Mouse (Mus musculus) midbrain, embryonic 15.5 days (tissue): ENCODE results near the gene Map4. TPM values are rescaled to one million over a fixed set of nuclear protein-coding genes. Genes with fewer than 3 reads are reported as not detected.
"Not testable (repeated sequence)": the region's sequence is repeated elsewhere in the genome, so short reads cannot be mapped to it uniquely, and the experiment has no call there.

Source experiments
- ATAC-seq: fragments of 200-750 bp; cut with Nextera tagmentation; replicated peaks from 2 replicates; pipeline ENCODE4 v1.8.0; 2017; ENCODE audit warnings: moderate TSS enrichment
- H3K27ac ChIP-seq: fragments of 300-500 bp; sonication (generic); 2 replicates; pipeline ENCODE4 v1.5.1; 2015; ENCODE audit warnings: mild to moderate bottlenecking, inconsistent platforms
- H3K27me3 ChIP-seq: fragments of 300-500 bp; sonication (generic); replicated peaks from 2 replicates; pipeline ENCODE4 v1.6.1; 2015; ENCODE audit warnings: inconsistent platforms
- H3K36me3 ChIP-seq: fragments of 300-500 bp; sonication (generic); replicated peaks from 2 replicates; pipeline ENCODE4 v1.6.1; 2015; ENCODE audit warnings: inconsistent platforms
- H3K4me1 ChIP-seq: fragments of 300-500 bp; sonication (generic); 2 replicates; pipeline ENCODE4 v1.6.1; 2015; ENCODE audit warnings: inconsistent platforms
- H3K4me2 ChIP-seq: fragments of 300-500 bp; sonication (generic); 2 replicates; pipeline ENCODE4 v1.6.1; 2015; ENCODE audit warnings: inconsistent platforms, mild to moderate bottlenecking, moderate library complexity
- H3K4me3 ChIP-seq: fragments of 300-500 bp; sonication (generic); 2 replicates; pipeline ENCODE4 v1.5.1; 2015; ENCODE audit warnings: mild to moderate bottlenecking, inconsistent platforms
- H3K9ac ChIP-seq: fragments of 300-500 bp; sonication (generic); 2 replicates; pipeline ENCODE4 v1.6.1; 2015; ENCODE audit warnings: mild to moderate bottlenecking, inconsistent platforms
- H3K9me3 ChIP-seq: fragments of 300-500 bp; sonication (generic); 2 replicates; pipeline ENCODE4 v1.6.1; 2016; ENCODE audit warnings: inconsistent platforms
- WGBS: fragments of 180-500 bp; shearing (Covaris S2); methylation state at CpG from one replicate; pipeline ENCODE4 v1.1.7; 2015; ENCODE audit warnings: mixed read lengths; 5-methylcytosine and 5-hydroxymethylcytosine counted together
- polyA plus RNA-seq: library from polyadenylated mRNA; unstranded; fragments of >200 nt; fragmentation: Nextera tagmentation; extraction: Ambion mirVana; gene quantifications from 2 replicates; pipeline ENCODE4 v1.2.1, GENCODE M21; 2015

Map4 gene
- polyA plus RNA-seq, 1 experiment from 2014 or later: 181 TPM

- 26% methylated on average over 3 of the region's 3 CpGs for WGBS
- H3K27me3 ChIP-seq: no peaks in the 10 kb centered on the region
- H3K36me3 ChIP-seq: no peaks in the 10 kb centered on the region
- H3K4me1 ChIP-seq: peaks cover 54% of the 10 kb centered on the region
- peak overlapping the region; percentile 42 for H3K4me3 ChIP-seq
- peak overlapping the region; percentile 46 for H3K9ac ChIP-seq
- ATAC-seq: no peak
- H3K4me2 ChIP-seq: peak overlapping the region; percentile 55
- no peaks in the 10 kb centered on the region for H3K9me3 ChIP-seq
- peak overlapping the region; percentile 91 for H3K27ac ChIP-seq
These were observed 123.5 kb downstream of the Map4 start for GRCm38 (mm10) chr9:110054781-110055180.

GRCm38 (mm10) chr9:110057200-110057599, 125.9 kb downstream of the Map4 start:
- Histone ChIP-seq H3K36me3 (no peaks in the 10 kb centered on the region), H3K27me3 (no peaks in the 10 kb centered on the region), H3K9me3 (no peaks in the 10 kb centered on the region), H3K4me1 (peaks cover 47% of the 10 kb centered on the region), H3K9ac (no peak overlapping the region), H3K27ac (no peak overlapping the region), H3K4me3 (no peak overlapping the region), H3K4me2 (no peak overlapping the region)
- 96% methylated on average over 1 of the region's 1 CpGs for WGBS
- no peak for ATAC-seq

DNA sequence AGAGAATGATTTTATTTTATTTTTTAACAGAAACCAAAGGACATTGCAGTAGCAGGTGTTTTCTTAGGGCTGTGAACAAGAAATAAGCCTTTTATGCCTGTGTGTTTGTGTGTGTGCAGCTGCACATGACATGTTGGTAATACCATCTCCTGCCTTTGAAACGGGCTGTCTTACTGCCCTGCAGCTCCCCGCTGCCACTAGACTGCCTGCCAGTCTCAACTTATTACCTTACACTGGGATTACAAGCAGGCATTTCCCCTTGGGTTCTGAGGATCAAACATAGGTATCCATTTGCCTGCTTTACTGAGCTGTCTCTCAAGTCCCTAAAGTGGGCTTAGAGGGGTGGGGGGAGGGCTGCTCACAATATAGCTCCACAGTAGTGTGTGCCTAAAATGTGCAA, 129.5 kb downstream of the Map4 start:
- Histone ChIP-seq H3K9ac (no peak overlapping the region), H3K9me3 (no peaks in the 10 kb centered on the region), H3K36me3 (0 out of 2 replicates have a peak, but pooled peaks cover 2% of the 10 kb centered on the region), H3K4me3 (no peak overlapping the region), H3K27ac (no peak overlapping the region), H3K4me2 (no peak overlapping the region), H3K4me1 (peaks cover 16% of the 10 kb centered on the region), H3K27me3 (no peaks in the 10 kb centered on the region)
- WGBS: 18% methylated on average over 2 of the region's 2 CpGs
- ATAC-seq: no peak

DNA sequence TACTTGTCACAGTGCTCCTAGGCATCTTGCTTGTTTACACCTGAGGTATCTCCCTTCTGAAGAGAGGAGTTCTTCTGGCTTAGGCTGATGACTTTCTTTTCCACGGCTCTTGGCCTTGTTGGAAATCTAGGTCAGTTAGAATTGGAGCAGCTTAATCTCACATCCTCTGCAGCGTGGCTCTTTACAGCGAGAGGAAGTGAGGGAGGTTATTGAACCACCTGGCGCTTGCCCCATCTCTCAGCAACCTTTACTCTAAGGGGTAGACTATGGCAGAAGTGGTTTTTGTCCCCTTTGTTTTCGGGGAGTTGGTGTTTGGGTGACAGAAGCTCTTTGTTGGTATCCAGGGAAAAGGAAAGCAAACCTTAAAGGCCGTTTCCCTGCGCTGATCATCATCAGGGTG, 131.1 kb downstream of the Map4 start:
- Histone ChIP-seq H3K36me3 (peaks cover 5% of the 10 kb centered on the region; the same call in 1 of the 2 replicates), H3K9ac (no peak overlapping the region), H3K27me3 (no peaks in the 10 kb centered on the region), H3K27ac (no peak overlapping the region), H3K4me3 (no peak overlapping the region), H3K4me2 (no peak overlapping the region), H3K4me1 (peaks cover 10% of the 10 kb centered on the region), H3K9me3 (no peaks in the 10 kb centered on the region)
- ATAC-seq: no peak
- WGBS: 74% methylated on average over 7 of the region's 7 CpGs

DNA sequence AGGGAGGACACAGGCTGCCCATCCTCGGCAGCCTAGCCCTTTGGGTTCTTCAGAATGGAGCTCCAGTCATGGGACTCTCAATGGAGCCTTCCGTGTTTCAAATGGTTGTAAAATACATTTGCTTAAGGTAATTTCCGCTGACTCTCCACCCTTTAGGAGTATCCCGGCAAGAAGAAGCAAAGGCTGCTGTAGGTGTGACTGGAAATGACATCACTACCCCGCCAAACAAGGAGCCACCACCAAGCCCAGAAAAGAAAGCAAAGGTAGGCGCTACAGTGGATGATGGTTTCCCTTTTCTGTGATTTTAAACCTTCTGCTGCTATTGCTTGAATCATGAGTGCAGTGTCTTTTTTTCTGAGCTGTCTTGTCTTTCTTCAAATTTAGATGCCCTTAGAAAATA, 131.6 kb downstream of the Map4 start:
- no peaks in the 10 kb centered on the region for H3K27me3 ChIP-seq
- 89% methylated on average over 6 of the region's 6 CpGs for WGBS
- no peak overlapping the region for H3K4me3 ChIP-seq
- H3K4me1 ChIP-seq: peaks cover 6% of the 10 kb centered on the region; the same call in 1 of the 2 replicates
- H3K27ac ChIP-seq: no peak overlapping the region
- H3K36me3 ChIP-seq: peaks cover 9% of the 10 kb centered on the region
- ATAC-seq: no peak
- H3K4me2 ChIP-seq: no peak overlapping the region
- H3K9me3 ChIP-seq: no peaks in the 10 kb centered on the region
- no peak overlapping the region for H3K9ac ChIP-seq

GRCm38 (mm10) chr9:110064641-110065040, 133.4 kb downstream of the Map4 start:
- no peak overlapping the region for H3K9ac ChIP-seq
- no peak overlapping the region for H3K4me3 ChIP-seq
- H3K4me1 ChIP-seq: peaks cover 3% of the 10 kb centered on the region; the same call in 1 of the 2 replicates
- no peak overlapping the region for H3K4me2 ChIP-seq
- no peaks in the 10 kb centered on the region for H3K27me3 ChIP-seq
- no peak for ATAC-seq
- peaks cover 15% of the 10 kb centered on the region for H3K36me3 ChIP-seq
- H3K9me3 ChIP-seq: no peaks in the 10 kb centered on the region
- no peak overlapping the region for H3K27ac ChIP-seq

GRCm38 (mm10) chr9:110068745-110069144, 137.5 kb downstream of the Map4 start:
- Histone ChIP-seq H3K9me3 (no peaks in the 10 kb centered on the region), H3K27me3 (no peaks in the 10 kb centered on the region), H3K4me1 (no peaks in the 10 kb centered on the region), H3K27ac (no peak overlapping the region), H3K36me3 (peaks cover 13% of the 10 kb centered on the region), H3K9ac (no peak overlapping the region), H3K4me2 (no peak overlapping the region), H3K4me3 (no peak overlapping the region)
- ATAC-seq: no peak
- WGBS: 92% methylated on average over 6 of the region's 6 CpGs

DNA sequence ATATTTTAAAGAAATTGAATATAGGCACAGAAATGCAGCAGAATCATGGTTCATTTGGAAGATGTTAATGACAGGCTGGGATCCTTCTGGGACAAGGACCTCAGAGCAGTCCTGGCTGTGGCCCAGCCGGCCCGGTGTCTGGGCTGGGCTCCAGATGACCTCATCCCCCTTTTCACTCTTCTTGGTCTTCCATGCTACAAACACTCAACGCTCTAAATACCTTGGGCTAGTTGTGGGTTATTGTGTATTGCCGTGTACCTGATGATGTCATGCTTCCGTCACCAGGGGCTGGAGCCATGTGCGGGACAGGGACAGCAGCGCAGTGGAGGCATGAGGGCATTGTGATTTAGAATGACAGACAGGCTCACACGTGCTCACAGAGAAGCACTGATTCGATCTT, 139.1 kb downstream of the Map4 start:
- 65% methylated on average over 9 of the region's 9 CpGs for WGBS
- no peak for ATAC-seq
- no peak overlapping the region for H3K4me3 ChIP-seq
- peaks cover 24% of the 10 kb centered on the region for H3K36me3 ChIP-seq
- no peaks in the 10 kb centered on the region for H3K4me1 ChIP-seq
- H3K27me3 ChIP-seq: no peaks in the 10 kb centered on the region
- no peak overlapping the region for H3K9ac ChIP-seq
- no peak overlapping the region for H3K4me2 ChIP-seq
- H3K27ac ChIP-seq: no peak overlapping the region
- no peaks in the 10 kb centered on the region for H3K9me3 ChIP-seq

DNA sequence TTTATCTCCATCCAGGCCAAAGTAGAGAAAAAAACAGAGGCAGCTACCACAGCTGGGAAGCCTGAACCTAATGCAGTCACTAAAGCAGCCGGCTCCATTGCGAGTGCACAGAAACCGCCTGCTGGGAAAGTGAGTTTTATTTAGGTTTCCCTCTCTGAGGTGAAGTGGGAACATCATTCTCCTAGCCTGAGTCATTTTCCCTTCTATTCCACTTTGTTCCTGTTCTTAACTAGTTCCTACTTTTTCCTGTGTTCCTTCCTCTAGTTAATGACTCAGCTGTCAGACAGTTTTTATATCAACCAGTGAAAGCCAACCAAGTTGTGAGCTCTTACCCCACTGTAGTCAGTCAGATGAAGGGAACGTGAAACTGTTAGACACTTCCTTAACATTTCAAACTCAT, 139.8 kb downstream of the Map4 start:
- H3K27me3 ChIP-seq: no peaks in the 10 kb centered on the region
- H3K36me3 ChIP-seq: peaks cover 26% of the 10 kb centered on the region
- no peak overlapping the region for H3K4me2 ChIP-seq
- no peak overlapping the region for H3K9ac ChIP-seq
- 93% methylated on average over 4 of the region's 4 CpGs for WGBS
- H3K4me3 ChIP-seq: no peak overlapping the region
- H3K4me1 ChIP-seq: no peaks in the 10 kb centered on the region
- no peaks in the 10 kb centered on the region for H3K9me3 ChIP-seq
- no peak overlapping the region for H3K27ac ChIP-seq
- no peak for ATAC-seq

- Histone ChIP-seq H3K4me1 (no peaks in the 10 kb centered on the region), H3K9me3 (no peaks in the 10 kb centered on the region), H3K9ac (no peak overlapping the region), H3K36me3 (peaks cover 31% of the 10 kb centered on the region), H3K4me2 (no peak overlapping the region), H3K27ac (no peak overlapping the region), H3K4me3 (no peak overlapping the region), H3K27me3 (no peaks in the 10 kb centered on the region)
- 0 out of 2 replicates have a peak, but pooled peaks have one; percentile 56 for ATAC-seq
- 5% methylated on average over 1 of the region's 1 CpGs for WGBS
These were observed 140.6 kb downstream of the Map4 start for GRCm38 (mm10) chr9:110071843-110072242.

DNA sequence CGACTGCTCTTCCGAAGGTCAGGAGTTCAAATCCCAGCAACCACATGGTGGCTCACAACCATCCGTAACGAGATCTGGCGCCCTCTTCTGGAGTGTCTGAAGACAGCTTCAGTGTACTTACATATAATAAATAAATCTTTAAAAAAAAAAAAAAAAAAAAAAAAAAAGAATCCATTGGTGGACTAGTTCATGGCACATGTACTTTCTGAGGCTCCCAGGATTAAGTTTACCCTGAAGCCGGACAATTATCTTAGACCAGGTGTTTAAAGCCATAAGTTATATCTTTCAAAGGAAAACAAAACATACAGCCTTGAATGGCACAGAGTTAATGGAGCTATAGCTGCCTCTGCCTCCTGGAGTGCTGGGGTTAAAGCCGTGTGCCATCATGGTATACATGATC, 145.2 kb downstream of the Map4 start:
- not testable (repeated sequence) for H3K4me1 ChIP-seq, H3K4me3 ChIP-seq, H3K9me3 ChIP-seq, H3K27ac ChIP-seq, H3K9ac ChIP-seq, ATAC-seq, H3K4me2 ChIP-seq, H3K27me3 ChIP-seq
- WGBS: 86% methylated on average over 4 of the region's 7 CpGs
- H3K36me3 ChIP-seq: peaks cover 48% of the 10 kb centered on the region

DNA sequence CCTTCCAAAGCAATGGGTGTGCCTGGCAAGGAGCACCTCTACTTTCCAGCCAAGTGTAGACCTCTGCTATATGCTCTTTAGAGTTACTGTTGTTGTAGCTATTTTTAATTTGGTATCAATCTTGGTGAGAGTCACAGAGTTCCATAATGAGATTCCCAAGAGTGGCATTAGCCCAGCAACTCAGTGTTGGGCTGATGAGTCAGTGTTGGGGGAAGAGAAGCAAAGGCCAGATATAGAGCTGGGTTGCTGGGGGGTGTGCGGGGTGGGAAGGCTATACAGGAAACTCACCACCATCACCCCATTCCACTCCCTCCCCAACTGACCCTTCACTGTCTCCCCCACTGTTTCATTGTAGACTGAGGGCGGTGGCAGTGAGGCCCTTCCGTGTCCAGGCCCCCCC, 149.8 kb downstream of the Map4 start:
- ATAC-seq: no peak
- no peaks in the 10 kb centered on the region for H3K9me3 ChIP-seq
- H3K4me2 ChIP-seq: no peak overlapping the region
- peaks cover 68% of the 10 kb centered on the region for H3K36me3 ChIP-seq
- no peaks in the 10 kb centered on the region for H3K27me3 ChIP-seq
- no peak overlapping the region for H3K4me3 ChIP-seq
- no peak overlapping the region for H3K9ac ChIP-seq
- WGBS: 77% methylated on average over 3 of the region's 3 CpGs
- H3K4me1 ChIP-seq: no peaks in the 10 kb centered on the region
- no peak overlapping the region for H3K27ac ChIP-seq

DNA sequence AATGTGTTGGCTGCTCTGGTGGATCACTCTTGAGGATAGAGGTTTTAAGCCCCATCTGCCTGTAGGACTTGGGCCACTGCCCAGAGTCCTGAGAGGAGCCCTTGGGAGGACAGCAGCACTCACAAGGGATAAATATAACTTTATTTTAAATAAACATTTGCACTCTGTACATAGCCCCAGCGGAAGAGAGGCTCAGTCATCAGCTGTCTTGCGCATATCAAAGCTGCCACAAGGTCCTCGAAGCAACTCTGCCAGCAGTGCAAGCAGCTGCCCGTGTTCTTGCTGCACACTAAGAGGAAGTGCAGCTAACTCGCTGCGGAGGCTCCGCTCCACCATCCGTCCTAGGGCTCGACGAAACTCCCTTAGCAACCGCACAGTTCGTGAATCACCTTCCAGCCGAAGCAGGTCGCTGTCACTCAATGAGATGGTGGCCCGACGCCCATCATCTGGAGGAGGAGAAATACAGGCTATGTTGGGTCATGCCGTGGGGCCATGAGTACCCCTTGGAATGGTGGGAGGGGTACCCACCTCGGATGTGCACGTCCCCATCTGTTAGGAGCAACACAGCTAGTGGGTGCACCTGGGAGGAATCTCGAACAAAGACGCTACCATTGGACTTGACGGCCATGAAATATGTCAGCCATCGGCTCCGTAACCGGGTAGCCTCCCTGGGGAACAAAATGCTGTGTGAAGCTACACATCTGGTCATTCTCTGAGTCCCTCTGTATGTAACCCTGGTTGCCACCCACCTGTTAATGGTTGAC, 153.1 kb downstream of the Map4 start:
- ATAC-seq: no peak
- WGBS: 85% methylated on average over 25 of the region's 25 CpGs

More for the DNA sequence above, 153.1 kb downstream of the Map4 start:
- no peak overlapping the region for H3K4me2 ChIP-seq
- no peaks in the 10 kb centered on the region for H3K27me3 ChIP-seq
- H3K4me3 ChIP-seq: no peak overlapping the region
- no peak overlapping the region for H3K9ac ChIP-seq
- no peaks in the 10 kb centered on the region for H3K9me3 ChIP-seq
- H3K4me1 ChIP-seq: no peaks in the 10 kb centered on the region
- H3K36me3 ChIP-seq: peaks cover 79% of the 10 kb centered on the region
- no peak overlapping the region; the same call in 1 of the 2 replicates for H3K27ac ChIP-seq
